10 mouse cellular contexts compared by ENCODE assay signal in the genomic region with DNA sequence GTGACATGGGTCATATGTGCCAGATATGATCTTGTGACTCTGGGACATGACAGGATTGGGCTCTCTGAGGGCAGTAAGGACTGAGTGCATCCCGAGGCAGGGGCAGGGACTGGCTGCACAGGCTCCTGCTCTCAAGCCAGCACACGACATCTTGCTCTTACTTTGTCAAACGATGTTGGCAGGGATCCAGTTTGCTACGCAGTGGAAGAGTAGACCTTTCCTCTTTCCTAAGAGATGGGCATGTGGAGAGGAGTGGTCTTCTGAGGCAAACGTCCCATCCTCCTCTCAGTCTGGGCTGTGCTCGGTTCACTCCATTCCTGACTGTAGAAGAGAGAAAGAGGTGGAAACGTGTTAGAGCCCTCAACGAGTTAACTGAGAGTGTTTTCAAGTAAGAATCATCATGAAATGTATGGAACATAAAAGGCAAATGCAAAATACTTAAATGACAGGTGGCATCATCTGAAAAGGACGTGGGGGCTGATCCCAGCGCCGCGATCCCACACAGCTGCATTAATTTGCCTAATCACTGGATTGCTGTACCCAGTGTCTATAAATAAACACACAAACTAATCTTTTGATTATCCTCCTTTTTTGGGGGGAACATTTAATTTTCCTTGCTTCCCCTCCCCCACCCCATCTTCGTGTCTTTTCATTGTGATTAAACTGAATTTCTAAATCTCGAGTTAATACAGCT.
DNase-seq lines count a peak whose midpoint lies in the region; ATAC-seq and TF ChIP-seq lines count a peak whose summit lies in the region.
"Had no signal": no experiment of that assay in that cellular context is flagged by ENCODE, and none has a peak within 500 bp of the region (broad histone marks: within the 10 kb centered on the region; RNA-seq: fewer than 3 reads in every experiment).

No protein-coding gene starts in this region.

- peaks cover 56% of the 10 kb centered on the region for H3K4me1 ChIP-seq in forebrain, embryonic 13.5 days
- peaks cover 12% of the 10 kb centered on the region for H3K4me1 ChIP-seq in midbrain, embryonic 14.5 days (ENCODE audit: control insufficient read depth, insufficient read depth, low read length)

- no peaks in the 10 kb centered on the region for H3K36me3 ChIP-seq in forebrain, embryonic 13.5 days (ENCODE audit: poor library complexity, severe bottlenecking)
- H3K36me3 ChIP-seq in midbrain, embryonic 14.5 days (ENCODE audit: control insufficient read depth, insufficient read depth, low read length): no peaks in the 10 kb centered on the region

- H3K4me2 ChIP-seq in forebrain, embryonic 13.5 days: no peak overlapping the region
- H3K4me2 ChIP-seq in midbrain, embryonic 14.5 days (ENCODE audit: low read length): no peak overlapping the region

- no peak for TF ChIP-seq POLR2A in brain, embryonic 14.5 days (IDR thresholded peaks at IDR 0.05; ENCODE audit: borderline replicate concordance, extremely low read depth, insufficient read depth, insufficient read length, poor library complexity, severe bottlenecking)

- peak; percentile 61 for ATAC-seq in forebrain, embryonic 13.5 days
- ATAC-seq in midbrain, embryonic 14.5 days (ENCODE audit: low FRiP score, low TSS enrichment): 0 out of 2 replicates have a peak, but pooled peaks have one; percentile 39

- H3K27ac ChIP-seq in layer of hippocampus, adult 2 months: peak overlapping the region; percentile 43; the same call in 1 of the 2 replicates
- peak overlapping the region; percentile 49 for H3K27ac ChIP-seq in forebrain, embryonic 13.5 days
- no peak overlapping the region for H3K27ac ChIP-seq in midbrain, embryonic 14.5 days (replicated peaks; ENCODE audit: low read depth, low read length)

- no peak for TF ChIP-seq CTCF in layer of hippocampus, adult 2 months (conservative IDR thresholded peaks at IDR 0.05)
- TF ChIP-seq CTCF in brain, embryonic 14.5 days (IDR thresholded peaks at IDR 0.05; ENCODE audit: borderline replicate concordance, extremely low read depth, insufficient read depth, insufficient read length): no peak

- no peaks in the 10 kb centered on the region for H3K9me3 ChIP-seq in forebrain, embryonic 13.5 days (replicated peaks)
- H3K9me3 ChIP-seq in midbrain, embryonic 14.5 days (ENCODE audit: control insufficient read depth, low read length): no peaks in the 10 kb centered on the region
- H3K9me3 ChIP-seq: limb, embryonic 10.5 days had no signal

- H3K9ac ChIP-seq in forebrain, embryonic 13.5 days: no peak overlapping the region
- no peak overlapping the region for H3K9ac ChIP-seq in midbrain, embryonic 14.5 days (replicated peaks; ENCODE audit: low read length)

- peak overlapping the region; percentile 40 for H3K4me3 ChIP-seq in layer of hippocampus, adult 2 months
- H3K4me3 ChIP-seq in forebrain, embryonic 13.5 days: no peak overlapping the region
- H3K4me3 ChIP-seq in midbrain, embryonic 14.5 days (replicated peaks; ENCODE audit: low read depth, low read length): no peak overlapping the region
- H3K4me3 ChIP-seq: limb, embryonic 10.5 days had no signal

- no peaks in the 10 kb centered on the region for H3K27me3 ChIP-seq in forebrain, embryonic 13.5 days
- no peaks in the 10 kb centered on the region for H3K27me3 ChIP-seq in midbrain, embryonic 14.5 days (ENCODE audit: control insufficient read depth, insufficient read depth, low read length)

- WGBS in forebrain, embryonic 13.5 days: 43% methylated on average over 14 of the region's 14 CpGs
- 42% methylated on average over 14 of the region's 14 CpGs for WGBS in midbrain, embryonic 14.5 days

- DNase-seq in layer of hippocampus, adult 2 months (ENCODE audit: low spot score in 2 of 2): no peak
- no peak for DNase-seq in layer of hippocampus, postnatal 25 days (ENCODE audit: extremely low spot score in 1 of 2, low spot score in 1 of 2)
- DNase-seq in brain, embryonic 14.5 days (ENCODE audit: low read depth): peak; percentile 64
- peak; percentile 47 for DNase-seq in midbrain, embryonic 14.5 days
- no peak for DNase-seq in testis, postnatal 10 days (ENCODE audit: low spot score)
- no peak for DNase-seq in frontal cortex, postnatal 10 days (ENCODE audit: low spot score in 2 of 2)
- DNase-seq: kidney, adult 11 months; thymus, postnatal 36 days had no signal

Comparison
In these comparisons a context has a peak if more than half of its experiments do, and no peak if none do; other contexts are left out.
1. DNase-seq: peak in brain, embryonic 14.5 days (single experiment) and midbrain, embryonic 14.5 days (single experiment); none in layer of hippocampus, adult 2 months (0 of 2), layer of hippocampus, postnatal 25 days (0 of 2), testis, postnatal 10 days (single experiment) and frontal cortex, postnatal 10 days (0 of 2).